Mouse (Mus musculus) spleen, embryonic (tissue): ENCODE data around the gene Neurl4.

ENCODE experiments used
- CTCF ChIA-PET: fragments of 350-600 bp; sonication (Branson Sonifier 250); formaldehyde crosslinking; loops from one replicate; lab custom pipeline; 2022; lab: Charles Lee

Gene Neurl4

DNA sequence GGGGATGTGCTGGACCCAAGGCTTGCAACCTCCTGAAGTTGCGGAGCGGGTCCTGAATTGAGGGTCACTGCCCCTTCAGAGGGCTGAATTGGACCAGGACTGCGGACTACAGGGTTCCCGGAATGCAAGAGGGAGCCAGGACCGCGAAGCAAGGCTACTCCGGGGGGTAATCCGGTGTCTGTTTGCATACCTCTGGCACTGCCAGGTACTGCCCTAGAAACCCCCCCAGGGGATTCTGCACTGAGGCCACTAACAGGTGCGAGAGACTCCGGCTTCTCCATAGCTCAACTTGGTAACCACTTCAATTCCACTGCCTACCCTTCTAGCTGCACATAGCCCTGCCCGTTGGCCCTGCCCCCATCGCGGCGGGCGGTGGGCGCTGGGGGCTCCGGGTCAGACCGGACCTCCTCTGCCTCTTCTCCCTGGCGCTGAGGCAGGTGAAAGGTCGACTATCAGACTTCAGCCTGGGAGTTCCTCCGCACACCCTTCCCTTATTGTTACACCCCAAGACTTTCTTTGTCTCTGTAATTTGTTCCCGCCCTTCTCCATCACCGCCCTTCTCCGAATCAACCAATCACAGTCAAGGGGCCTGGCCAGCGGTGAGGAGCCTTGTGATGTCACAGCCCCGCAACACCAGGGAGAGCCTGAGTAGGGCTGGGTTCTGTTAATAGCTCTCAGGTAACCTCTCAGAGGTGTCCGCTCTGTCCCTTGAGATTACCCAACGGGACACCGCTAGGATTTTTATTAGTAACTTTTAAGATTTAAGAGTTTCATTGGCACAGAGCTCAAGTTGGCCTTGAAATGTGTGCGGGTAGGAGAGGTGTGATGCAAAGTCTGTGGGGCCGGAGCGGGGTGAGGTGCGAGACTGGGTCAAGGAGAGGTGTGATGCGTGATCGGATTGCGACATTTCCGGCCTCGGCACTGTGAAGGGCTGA is at the start of gene Neurl4, which contains the start of gene 2810408A11Rik:
Gene Neurl4, plus strand, starts transcription at position 602 of the 935 bp plus-strand sequence.
Gene 2810408A11Rik, minus strand, starts transcription at position 517 of the 935 bp plus-strand sequence.
- CTCF ChIA-PET = interaction anchor here (1.2 kb wide), 1 partner anchor 11 kb away, joined by 3 read pairs; no protein-coding TSS in a partner anchor

DNA sequence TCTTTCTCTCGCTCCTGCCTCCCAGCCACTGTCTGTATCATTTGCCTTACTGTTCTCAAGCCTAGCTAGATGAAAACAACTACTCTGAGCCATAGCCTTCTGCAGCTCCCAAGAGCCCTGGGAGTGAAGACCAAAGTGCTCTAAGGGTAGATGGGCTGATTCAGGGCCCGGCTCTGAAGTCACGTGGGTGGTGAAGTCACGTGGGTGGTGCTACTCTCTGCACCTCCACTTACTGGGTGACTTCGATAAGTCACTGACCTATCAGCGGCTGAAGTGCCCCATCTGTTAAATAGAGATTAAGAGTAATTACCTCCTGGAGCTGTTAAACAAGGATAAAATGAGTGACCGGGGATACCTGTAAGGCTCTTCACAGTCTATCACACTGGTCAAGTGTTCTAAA is 46.9 kb upstream of the Neurl4 start:
- CTCF ChIA-PET = no interaction called here

DNA sequence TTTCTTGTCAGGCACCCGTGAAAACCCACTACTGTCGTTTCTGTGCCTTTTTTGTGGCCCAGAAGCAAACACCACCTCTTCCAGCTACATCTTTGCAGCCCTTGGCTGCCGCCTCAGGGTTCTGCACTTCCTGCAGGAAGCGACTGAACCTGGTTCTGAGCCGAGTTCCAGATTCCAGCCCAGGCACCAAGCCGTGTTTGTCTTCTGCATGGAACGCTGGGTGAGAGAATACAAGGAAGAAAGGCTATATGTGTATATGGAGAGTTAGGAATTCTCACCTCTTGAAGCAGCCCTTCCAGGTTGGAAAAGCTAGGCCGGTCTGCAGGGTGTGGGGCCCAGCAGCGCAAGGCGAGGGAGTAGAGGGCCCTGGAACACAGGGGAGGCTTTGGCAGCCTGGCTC is 46.2 kb upstream of the Neurl4 start:
- CTCF ChIA-PET = interaction anchor here (0.6 kb wide), 1 partner anchor 15 kb away, joined by 4 read pairs; no protein-coding TSS in a partner anchor

DNA sequence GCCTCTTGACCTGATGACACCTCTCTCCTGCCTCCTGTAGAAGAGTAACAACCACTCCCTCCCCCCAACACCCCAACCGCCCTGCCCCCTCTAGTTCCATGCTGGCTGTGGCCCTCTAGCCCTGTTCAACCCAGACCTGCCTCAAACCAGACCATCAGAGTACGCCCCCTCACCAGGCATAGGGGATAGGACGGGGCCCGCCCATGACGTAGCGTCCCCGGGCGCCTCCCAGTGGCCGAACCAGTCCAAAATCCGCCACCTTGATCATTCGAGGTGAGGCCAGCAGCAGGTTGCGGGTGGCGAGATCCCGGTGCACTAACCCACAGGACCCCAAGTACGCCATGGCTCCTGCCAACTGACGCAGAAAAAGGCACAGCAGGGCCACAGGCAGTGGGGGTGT is 45.5 kb upstream of the Neurl4 start:
- CTCF ChIA-PET = no interaction called here

DNA sequence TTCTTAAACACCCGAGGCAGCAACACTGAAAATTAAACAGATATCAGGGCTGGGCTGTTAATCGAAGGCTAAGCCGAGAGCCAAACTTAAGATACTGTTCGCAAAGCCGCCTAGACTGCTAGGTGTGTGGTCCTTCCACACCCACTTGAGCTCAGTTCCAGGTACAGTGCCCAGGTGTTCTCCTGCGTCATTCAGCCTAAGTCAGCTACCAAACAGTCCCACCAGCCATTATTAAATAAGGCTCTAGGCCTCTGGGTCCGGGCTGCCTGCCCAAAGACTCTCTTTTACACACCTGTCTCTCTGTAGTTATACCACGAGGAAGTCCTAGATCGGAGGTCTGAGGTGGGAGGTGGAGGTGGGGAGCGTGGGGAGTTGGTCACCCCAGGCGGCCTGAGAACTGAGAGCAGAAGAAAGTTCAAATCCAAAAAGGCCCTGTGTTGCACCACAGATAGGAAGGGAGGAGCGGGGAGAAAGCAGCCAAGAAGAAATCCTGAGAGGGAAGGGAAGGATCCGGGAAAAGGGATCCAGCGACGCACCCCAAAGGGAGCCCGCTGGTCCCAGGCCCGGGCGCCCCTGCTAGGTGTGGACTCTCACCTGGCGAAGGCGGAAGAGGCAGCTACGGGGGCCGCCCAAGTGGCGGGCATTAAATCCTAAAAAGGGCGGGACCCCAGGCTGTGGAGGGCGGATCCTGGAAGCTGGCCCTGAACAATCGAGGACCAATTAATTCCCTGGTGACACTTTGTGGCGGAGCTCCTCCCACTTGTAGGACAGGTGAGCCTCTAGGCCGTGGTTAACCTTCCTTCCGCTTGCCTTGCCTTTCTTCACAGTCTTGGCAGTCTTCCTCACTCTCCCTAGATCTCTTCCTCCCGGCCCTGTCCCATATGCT is 42.5 kb upstream of the Neurl4 start, which contains the start of gene Tnk1:
Gene Tnk1, minus strand, starts transcription at position 618 of the 886 bp plus-strand sequence.
- CTCF ChIA-PET = interaction anchor here (0.5 kb wide), 1 partner anchor 47 kb away, joined by 3 read pairs; no protein-coding TSS in a partner anchor

DNA sequence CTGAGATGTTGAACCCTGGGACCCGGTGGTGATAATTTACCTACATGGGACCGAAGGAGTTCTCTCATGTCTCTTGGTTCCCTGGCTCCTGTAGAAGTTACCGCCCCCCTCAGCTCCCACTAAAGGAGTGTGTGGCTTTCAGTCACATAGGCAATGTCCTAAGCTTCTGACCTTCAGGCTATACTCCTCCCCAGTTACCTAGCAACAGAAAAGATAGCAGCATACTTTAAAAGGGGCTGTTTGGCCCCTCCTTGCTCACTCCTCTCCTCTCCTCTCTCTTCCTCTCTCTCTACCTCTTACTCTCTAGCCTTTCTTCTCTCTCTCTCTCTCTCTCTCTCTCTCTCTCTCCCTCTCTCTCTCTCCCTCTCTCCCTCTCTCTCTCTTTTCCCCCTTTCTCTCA is 37.1 kb upstream of the Neurl4 start:
- CTCF ChIA-PET = interaction anchor here (0.7 kb wide), 1 partner anchor 103 kb away, joined by 18 read pairs; no protein-coding TSS in a partner anchor

DNA sequence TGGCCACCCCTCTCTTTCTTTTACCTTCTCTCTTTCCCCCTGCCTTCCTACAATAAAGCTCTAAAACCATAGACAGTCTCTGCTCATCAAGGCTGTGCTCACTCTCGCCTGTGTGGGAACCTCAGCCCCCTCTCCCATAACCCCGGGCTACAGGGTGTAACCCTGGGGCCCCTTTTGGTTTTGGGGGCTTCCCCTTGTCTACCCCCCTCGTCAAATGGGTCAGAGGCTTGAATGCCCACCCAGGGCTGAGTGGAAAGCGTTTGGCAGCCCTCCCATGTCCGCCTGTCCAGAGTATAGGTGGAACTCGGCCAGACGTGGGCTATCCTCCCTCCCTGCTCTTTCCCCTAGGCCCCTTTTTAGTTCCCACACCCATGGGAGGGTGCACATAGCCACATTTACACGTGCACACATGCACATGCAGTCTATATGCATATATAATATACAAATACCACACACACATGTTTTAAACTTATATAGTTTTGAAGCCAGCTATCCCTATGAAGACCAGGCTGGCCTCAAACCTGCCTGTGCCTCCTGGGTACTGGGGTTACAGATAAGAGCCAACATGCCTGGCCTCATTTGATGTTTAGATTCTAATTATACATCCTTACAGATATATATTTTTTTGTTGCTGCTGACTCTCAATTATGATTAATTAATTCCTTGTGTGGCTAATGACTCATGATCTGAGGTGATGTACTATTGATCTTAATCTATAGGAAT is 36.6 kb upstream of the Neurl4 start:
- CTCF ChIA-PET = interaction anchor here (0.7 kb wide), 1 partner anchor 103 kb away, joined by 18 read pairs; no protein-coding TSS in a partner anchor

DNA sequence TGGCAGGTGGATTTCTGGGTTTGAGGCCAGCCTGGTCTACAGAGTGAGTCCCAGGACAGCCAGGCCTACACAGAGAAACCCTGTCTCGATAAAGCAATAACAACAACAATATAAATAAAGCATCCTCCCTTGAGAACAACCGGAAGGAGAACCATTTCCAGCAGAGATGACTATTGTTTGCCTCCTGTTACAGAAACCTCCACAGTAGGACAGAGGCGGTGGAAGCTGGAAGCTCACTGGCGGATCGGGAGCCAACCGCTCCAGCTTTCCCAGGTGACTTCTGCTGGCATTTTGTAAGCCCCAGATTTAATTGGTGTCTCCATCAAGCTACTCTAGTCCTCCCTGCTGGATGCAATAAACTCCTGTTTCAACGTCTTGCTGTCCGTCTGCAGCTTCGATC is 35.3 kb upstream of the Neurl4 start:
- CTCF ChIA-PET = interaction anchor here (0.6 kb wide), 1 partner anchor 103 kb away, joined by 7 read pairs; no protein-coding TSS in a partner anchor

DNA sequence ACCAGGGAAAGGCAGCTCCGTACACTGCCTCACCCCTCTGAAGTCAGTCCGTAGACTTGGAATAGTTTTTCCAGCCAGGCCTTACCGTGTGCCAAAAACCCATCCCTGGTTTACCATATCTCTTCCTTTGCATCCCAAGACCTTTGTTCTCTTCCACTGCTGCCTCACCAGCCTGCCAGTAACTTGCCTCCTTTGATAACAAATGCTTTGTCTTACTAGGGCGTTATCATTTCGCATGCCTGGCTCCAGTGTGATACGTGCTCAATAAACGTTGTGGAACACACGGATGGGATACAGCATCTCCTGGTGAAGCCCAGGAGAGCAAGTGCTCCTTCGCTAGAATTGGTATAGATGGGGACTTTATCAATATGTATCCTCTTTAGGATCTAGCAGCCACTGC is 33.5 kb upstream of the Neurl4 start:
- CTCF ChIA-PET = no interaction called here

DNA sequence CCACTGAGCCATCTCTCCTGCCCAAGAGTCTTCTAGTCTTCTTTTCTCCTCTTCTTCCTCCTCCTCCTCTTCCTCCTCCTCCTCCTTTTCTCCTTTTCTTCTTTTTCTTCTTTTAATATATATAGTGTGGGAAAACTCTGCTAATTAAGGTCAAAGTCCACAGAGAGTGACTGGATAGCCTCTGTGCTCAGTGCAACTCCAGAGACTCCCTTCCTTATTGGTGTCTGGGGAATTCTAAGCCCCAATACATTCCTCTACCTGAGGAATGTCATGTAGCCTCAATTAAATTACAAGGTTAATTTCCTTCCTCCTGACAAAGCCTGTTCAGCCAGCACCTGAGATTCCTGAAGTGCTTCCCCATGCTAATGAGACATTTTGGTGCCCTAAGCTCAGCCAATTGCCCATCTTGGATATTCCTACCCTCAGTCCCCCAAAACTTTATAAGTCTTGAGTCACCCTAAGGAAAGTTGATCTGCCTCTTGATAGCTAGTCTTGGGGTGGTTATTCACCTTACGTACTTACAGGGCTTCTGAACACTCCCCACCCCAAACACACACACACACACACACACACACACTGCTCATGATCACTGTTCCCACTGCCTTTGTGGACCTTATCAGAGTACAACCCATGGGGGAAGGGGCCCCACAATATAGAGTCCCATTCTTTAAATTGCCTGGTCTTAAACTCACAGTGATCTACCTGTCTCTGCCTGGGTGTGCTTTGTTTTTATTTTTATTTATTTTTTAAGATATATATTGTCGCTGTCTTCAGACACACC is 30.4 kb upstream of the Neurl4 start:
- CTCF ChIA-PET = no interaction called here

DNA sequence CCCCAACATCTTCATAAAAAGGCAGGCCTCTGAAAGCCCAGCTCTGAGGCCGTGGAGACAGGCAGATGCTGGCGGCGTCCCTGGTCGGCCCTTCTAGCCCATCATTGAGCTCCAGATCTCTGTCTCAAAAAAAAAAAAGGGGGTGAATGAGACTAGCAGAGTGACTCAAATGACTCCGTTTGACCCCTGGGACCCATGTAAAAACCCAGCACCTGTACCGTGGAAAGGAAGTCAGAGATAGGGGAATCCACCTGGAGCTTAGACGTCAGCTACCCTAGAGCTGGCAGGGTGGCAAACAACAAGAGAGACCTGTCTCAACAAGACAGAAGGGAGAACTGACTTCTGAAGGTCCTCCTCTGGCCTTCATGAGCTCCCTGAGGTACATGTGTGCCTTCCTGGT is 29.1 kb upstream of the Neurl4 start:
- CTCF ChIA-PET = no interaction called here

DNA sequence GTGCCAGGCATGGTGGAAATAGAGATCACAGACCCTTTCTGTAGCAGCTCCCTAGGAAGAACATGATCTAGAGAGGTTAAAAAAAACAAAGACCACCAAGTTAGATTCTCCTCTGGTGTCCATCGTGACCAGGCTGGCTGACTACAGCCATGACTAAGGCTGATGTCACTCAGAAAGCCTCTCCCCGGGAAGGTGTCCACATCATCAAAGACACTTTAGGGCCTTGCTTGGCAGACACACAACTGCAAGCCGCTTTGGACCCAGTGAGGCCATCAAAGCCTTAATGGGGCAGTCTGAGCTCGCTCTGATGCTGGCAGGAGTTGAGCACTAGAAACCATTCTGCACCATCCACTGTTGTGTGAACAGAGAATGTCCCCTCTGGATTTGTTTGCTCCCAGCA is 28.4 kb upstream of the Neurl4 start:
- CTCF ChIA-PET = no interaction called here

DNA sequence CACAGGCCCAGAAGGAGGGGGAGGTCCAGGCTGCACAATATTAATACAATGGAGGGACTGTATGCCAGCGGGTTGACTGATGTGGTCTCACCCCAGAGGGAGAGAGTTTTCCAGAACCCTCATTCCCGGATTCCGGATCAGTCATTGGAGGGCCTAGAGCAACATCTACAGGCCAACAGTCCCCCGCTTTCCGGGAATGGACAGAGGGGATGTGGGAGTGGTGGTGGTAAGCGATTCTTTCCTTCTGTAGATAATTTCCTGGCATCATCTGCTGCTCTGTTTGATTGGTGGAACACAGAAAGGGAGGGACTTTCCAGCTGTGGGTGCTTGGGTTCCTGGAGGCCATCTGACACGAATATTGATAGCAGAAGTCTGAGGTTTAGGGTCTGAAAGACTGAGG is 24.7 kb upstream of the Neurl4 start:
- CTCF ChIA-PET = interaction anchor here (0.6 to 0.7 kb wide), 3 partner anchors 24 to 394 kb away, joined by 3 to 9 read pairs (median 3); no protein-coding TSS in a partner anchor

DNA sequence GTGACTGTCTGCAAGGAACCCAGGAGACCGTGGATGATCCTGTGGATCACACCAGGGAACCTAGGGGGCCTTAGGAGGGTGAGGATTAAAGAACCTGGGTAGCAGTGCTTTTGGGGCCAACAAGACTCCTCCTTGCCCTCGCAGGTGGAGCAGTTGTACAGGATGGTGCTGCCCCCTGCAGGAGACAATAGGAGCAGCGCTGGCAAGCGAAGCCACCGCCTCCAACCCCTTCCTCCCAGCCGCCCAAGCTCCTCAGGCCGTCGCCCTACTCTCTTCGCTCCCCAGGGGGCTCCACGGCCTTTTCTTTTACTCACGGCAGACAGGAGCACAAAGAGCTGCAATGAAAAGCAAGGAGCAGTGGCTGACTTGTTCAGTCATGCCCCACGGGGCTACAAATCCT is 24.0 kb upstream of the Neurl4 start:
- CTCF ChIA-PET = interaction anchor here (0.6 kb wide), 1 partner anchor 161 kb away, joined by 3 read pairs; no protein-coding TSS in a partner anchor

DNA sequence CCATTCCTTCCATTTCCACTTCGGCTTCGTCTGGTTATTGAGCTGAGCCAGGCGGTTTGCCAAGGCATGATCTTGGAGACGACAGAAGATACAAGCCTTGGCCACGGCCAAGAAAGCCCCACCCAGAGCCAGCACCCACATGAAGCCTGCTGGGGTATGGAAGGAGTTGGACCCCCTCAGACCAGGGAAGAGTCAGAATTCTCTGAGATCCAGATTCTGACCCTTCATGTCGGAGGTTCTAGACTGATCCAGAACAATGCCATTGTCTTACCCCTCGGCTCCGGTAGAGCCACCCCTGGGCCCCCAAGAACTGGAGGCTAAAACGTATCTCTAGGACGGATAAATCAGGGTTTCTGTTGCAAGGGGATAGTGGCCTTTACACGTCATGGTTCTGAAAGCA is 23.0 kb upstream of the Neurl4 start, which contains the start of gene Tmem95:
Gene Tmem95, minus strand, starts transcription at position 141 of the 400 bp plus-strand sequence.
- CTCF ChIA-PET = no interaction called here

DNA sequence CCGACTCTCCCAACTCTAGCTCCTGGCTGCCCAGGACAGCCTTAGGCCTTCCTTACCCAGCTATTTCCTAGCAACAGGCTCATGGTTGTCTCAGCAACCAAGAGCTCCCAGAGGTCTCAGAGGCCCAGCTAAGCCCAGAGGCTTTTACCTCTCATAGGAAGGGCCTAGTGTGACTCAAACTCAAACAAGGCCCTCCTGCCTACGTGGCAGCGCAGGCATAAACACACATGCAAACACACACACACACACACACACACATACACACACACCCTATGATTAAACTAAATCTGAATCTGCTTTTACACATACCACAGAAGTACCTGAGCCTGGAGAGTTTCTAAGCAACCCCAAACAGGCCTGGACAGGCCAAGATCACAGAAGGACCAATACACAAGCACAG is 22.5 kb upstream of the Neurl4 start:
- CTCF ChIA-PET = no interaction called here

DNA sequence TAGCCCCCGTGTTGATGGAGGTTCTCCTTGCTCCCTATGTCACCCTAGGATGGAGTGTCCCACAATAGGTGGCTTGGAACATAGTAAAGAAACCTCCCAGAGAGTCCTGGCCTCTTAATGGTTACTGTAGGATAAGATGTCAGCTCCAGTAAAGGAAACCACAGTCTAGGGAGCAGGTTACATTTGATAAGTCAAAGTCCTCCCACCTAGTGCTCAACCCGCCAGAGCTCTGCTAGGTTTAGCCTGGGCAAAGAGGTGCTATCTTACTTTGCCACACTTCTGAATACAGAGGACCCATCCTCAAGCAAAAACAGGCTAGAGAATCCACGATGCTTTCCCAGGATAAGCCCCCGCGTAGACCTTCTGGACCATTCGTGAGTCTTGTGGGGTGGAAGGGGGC is 21.9 kb upstream of the Neurl4 start:
- CTCF ChIA-PET = interaction anchor here (0.5 kb wide), 1 partner anchor 494 kb away, joined by 8 read pairs; no protein-coding TSS in a partner anchor

DNA sequence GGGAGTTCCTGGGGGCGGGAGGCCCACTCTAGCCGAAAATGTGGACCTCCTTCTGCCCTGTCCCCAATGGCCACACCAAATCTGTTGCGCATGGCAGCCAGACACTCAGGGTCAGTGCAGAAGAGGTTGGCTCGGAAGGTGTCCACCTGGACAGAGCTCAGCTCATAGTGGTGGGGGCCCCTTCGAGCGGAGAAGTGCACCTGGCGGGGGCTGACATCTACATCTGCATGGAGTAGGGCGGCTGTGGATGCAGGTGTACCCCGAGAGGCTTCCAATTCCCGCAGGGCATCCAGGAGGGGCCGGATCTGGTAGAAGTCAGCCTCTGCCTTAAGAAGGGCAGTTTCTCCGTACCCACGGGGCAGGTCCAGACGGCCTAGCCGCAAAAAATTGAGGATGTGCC is 21.2 kb upstream of the Neurl4 start:
- CTCF ChIA-PET = interaction anchor here (1.4 kb wide), 1 partner anchor 69 kb away, joined by 7 read pairs; the partner anchor contains the start of gene Slc2a4

DNA sequence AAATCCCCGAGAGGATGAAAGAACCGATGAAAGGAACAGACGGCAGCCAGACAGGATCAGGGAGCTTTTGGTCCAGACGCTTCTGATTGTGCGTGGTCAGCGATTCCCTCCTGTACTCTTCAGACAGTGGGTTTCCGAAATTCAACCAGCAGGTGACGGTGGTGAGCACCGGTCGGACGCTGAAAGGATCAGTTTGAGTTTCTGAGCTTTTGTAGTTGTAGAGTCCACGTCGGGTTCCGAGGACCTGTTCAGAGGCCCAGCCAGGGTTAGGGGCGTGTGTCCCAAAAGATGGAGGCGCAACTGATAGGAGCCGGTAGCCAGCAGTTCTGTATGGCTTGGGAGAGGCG is 20.4 kb upstream of the Neurl4 start:
- CTCF ChIA-PET = interaction anchor here (0.7 to 1.4 kb wide), 2 partner anchors 58 to 68 kb away, joined by 3 to 7 read pairs; partner anchors contain the start of gene Slc2a4
